In the genomic region with DNA sequence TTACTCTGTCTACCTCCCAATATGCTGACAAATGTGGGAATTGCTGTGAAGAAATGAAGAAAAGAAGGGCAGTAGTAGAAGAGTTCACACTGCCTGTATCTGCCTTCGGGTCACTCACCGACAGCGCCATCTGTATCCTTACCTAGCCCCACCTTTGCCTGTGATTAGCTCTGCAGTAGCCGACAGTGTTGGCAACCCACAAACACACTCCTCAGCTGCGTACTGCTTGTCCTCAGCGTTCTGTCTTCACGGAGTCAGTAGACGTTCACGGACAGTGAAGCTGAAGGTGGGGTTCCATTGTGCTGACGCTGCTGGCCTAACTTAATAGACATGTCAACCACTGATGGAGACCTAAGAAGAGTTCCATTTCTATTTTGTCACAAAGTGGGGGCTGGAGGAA, we compare ENCODE assay signal across 11 mouse cellular contexts.
"Had no signal": no experiment of that assay in that cellular context is flagged by ENCODE, and none has a peak within 500 bp of the region (broad histone marks: within the 10 kb centered on the region; RNA-seq: fewer than 3 reads in every experiment).

No protein-coding gene starts in this region.

- ATAC-seq: liver, embryonic 12.5 days had no signal

- H3K4me1 ChIP-seq: liver, embryonic 12.5 days had no signal

- H3K9ac ChIP-seq: liver, embryonic 12.5 days; lung, embryonic 14.5 days; midbrain, embryonic 12.5 days had no signal

- H3K36me3 ChIP-seq: liver, embryonic 12.5 days; midbrain, embryonic 12.5 days had no signal

- H3K27me3 ChIP-seq: liver, embryonic 12.5 days; midbrain, embryonic 12.5 days had no signal

- H3K4me2 ChIP-seq: liver, embryonic 12.5 days; lung, embryonic 14.5 days; midbrain, embryonic 12.5 days had no signal

- H3K9me3 ChIP-seq: liver, embryonic 12.5 days; midbrain, embryonic 12.5 days had no signal

- H3K4me3 ChIP-seq: left cerebral cortex, adult 2 months; limb, embryonic 10.5 days; liver, embryonic 12.5 days; midbrain, embryonic 12.5 days had no signal

- DNase-seq: kidney, adult 8-10 months; kidney, postnatal 25 days; lung, embryonic 14.5 days; lung, postnatal 10 days; lung, postnatal 4 days; thymus, postnatal 4 days had no signal

- H3K27ac ChIP-seq: left cerebral cortex, adult 2 months; limb, embryonic 10.5 days; liver, embryonic 12.5 days; midbrain, embryonic 12.5 days; stomach, postnatal 0 days had no signal
